Mouse (Mus musculus): ENCODE measurements around the gene Prrx2. TPM values are rescaled to one million over a fixed set of nuclear protein-coding genes. Genes with fewer than 3 reads are reported as not detected.

Prrx2 gene
- polyA plus RNA-seq, 1 experiment, result 2.6 TPM

DNA sequence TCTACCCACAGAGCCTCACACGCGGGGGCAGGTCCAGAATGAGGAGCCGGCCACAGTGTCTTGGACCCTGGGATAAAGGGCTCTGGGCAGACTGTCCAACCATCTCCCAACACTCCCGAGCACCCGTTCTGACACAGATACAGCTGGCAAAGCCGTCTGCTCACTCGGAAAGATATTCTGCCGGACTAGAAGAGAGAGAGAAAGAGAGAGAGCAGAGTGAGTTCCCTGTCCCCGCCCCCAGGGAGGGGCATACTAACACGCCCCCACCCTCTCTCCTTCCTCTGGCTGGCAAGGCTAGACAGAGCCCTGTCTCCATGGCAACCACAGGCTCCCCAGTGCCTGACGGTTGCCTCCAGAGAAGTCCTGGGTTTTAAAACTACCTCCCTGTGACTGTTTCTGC is 38.4 kb upstream of the Prrx2 start:
- TF ChIP-seq POLR2A (IDR thresholded peaks at IDR 0.05; ENCODE audit: low read depth, low read length) (no peak), CTCF (IDR thresholded peaks at IDR 0.05; ENCODE audit: extremely low read depth, insufficient read length, insufficient replicate concordance, low read depth, low read length) (no peak)
- no peak overlapping the region for H3K27ac ChIP-seq (ENCODE audit: insufficient read depth, low read depth, low read length)
- no peaks in the 10 kb centered on the region for H3K36me3 ChIP-seq (ENCODE audit: control insufficient read depth, insufficient read depth, low read length)
- peaks cover 6% of the 10 kb centered on the region; the same call in 1 of the 2 replicates for H3K4me1 ChIP-seq (ENCODE audit: control insufficient read depth, insufficient read depth, insufficient read length, low read length)
- 0 out of 2 replicates have a peak overlapping the region, but pooled peaks have one; percentile 20 for H3K4me3 ChIP-seq (ENCODE audit: low read depth, low read length)
- H3K27me3 ChIP-seq (ENCODE audit: control insufficient read depth, insufficient read depth, low read length), result peaks cover 5% of the 10 kb centered on the region
- WGBS, result 21% methylated on average over 11 of the region's 11 CpGs

DNA sequence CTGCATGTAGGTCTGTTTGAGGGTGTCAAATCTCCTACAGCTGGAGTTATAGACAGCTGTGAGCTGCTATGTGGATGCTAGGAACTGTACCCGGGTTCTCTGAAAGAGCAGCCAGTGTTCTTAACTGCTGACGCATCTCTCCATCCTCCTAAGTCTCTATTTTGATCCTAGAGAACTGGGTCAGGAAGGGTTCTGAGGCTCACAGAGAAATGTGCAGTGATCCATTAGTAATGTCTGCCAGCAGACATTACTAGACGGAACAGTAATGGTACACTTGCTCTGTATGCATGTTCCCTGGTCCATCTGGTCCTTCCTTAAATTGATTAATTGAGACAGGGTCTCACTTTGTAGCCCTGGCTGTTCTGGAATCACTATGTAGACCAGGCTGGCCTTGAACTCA is 35.3 kb upstream of the Prrx2 start:
- H3K27me3 ChIP-seq (ENCODE audit: control insufficient read depth, insufficient read depth, low read length), result peaks cover 12% of the 10 kb centered on the region
- H3K36me3 ChIP-seq (ENCODE audit: control insufficient read depth, insufficient read depth, low read length), result no peaks in the 10 kb centered on the region
- TF ChIP-seq CTCF (IDR thresholded peaks at IDR 0.05; ENCODE audit: extremely low read depth, insufficient read length, insufficient replicate concordance, low read depth, low read length) (no peak), POLR2A (IDR thresholded peaks at IDR 0.05; ENCODE audit: low read depth, low read length) (no peak)
- 79% methylated on average over 3 of the region's 3 CpGs for WGBS
- H3K4me1 ChIP-seq (ENCODE audit: control insufficient read depth, insufficient read depth, insufficient read length, low read length), result peaks cover 10% of the 10 kb centered on the region
- no peak overlapping the region for H3K27ac ChIP-seq (ENCODE audit: insufficient read depth, low read depth, low read length)
- no peak overlapping the region for H3K4me3 ChIP-seq (ENCODE audit: low read depth, low read length)

DNA sequence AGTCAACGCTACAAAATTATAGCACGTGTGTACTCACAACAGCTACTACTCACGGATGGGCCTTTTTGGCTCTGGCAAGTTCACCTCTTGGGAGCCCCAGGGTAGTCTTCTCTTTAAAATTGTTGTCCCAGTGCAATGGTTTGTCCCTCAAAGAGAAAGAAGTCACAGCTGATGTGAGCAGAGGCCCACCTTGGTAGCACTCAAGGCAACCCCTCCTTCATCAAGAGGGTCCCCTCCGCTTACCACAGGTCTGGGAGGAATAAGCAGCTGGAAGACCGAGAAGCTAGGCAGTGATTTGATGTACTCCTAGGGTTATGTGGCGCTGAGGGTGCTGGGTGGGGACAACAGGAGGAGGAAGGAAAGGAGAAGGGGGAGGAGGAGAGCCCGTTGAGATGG is 34.1 kb upstream of the Prrx2 start:
- Histone ChIP-seq H3K27me3 (ENCODE audit: control insufficient read depth, insufficient read depth, low read length) (peaks cover 12% of the 10 kb centered on the region), H3K4me3 (ENCODE audit: low read depth, low read length) (peak overlapping the region; percentile 53), H3K27ac (ENCODE audit: insufficient read depth, low read depth, low read length) (no peak overlapping the region), H3K36me3 (ENCODE audit: control insufficient read depth, insufficient read depth, low read length) (no peaks in the 10 kb centered on the region), H3K4me1 (ENCODE audit: control insufficient read depth, insufficient read depth, insufficient read length, low read length) (peaks cover 9% of the 10 kb centered on the region)
- WGBS, result 50% methylated on average over 7 of the region's 7 CpGs
- TF ChIP-seq POLR2A (IDR thresholded peaks at IDR 0.05; ENCODE audit: low read depth, low read length) (no peak), CTCF (IDR thresholded peaks at IDR 0.05; ENCODE audit: extremely low read depth, insufficient read length, insufficient replicate concordance, low read depth, low read length) (no peak)

DNA sequence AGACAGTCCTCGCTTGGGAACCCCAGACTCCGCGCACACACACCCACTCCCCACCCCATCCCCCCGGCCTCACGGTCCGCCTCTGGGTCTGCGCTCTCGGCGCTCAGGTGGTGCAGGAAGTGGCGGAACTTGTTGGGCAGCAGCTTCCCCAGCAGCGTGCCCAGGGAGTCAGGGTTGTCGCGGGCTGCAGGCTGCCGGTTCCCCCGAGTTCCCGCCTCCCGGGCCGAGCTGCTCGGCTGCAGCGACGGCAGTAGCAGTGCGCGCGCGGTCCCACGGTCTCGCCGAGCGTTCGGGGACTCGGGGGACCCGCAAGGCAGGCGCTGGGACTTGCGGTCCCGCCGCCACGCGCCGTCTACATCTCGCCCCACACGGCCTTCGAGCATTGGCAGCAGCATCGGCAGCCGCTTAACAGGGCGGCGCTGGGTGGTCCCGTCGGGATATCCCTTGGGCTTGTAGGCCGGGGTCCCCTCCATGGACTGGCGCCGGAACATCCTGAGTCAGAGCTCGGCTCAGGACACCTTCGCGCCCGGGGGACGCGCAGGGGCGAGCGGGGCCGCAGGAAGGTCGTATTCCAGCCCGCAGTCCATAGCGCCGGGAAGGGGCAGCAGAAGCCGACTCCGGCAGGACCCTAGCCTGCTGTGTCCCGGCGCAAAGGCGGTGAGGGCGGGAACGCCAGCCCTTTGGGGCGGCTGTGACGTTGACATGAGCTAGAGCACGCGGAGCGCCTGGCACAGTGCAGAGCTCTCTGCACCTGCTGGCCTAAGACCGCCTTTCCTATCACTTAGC is 33.5 kb upstream of the Prrx2 start:
- H3K27ac ChIP-seq (ENCODE audit: insufficient read depth, low read depth, low read length), result no peak overlapping the region
- peaks cover 12% of the 10 kb centered on the region for H3K27me3 ChIP-seq (ENCODE audit: control insufficient read depth, insufficient read depth, low read length)
- 1% methylated on average over 77 of the region's 77 CpGs for WGBS
- peak overlapping the region; percentile 53 for H3K4me3 ChIP-seq (ENCODE audit: low read depth, low read length)
- H3K4me1 ChIP-seq (ENCODE audit: control insufficient read depth, insufficient read depth, insufficient read length, low read length), result peaks cover 9% of the 10 kb centered on the region
- TF ChIP-seq POLR2A (IDR thresholded peaks at IDR 0.05; ENCODE audit: low read depth, low read length) (no peak), CTCF (IDR thresholded peaks at IDR 0.05; ENCODE audit: extremely low read depth, insufficient read length, insufficient replicate concordance, low read depth, low read length) (no peak)
- no peaks in the 10 kb centered on the region for H3K36me3 ChIP-seq (ENCODE audit: control insufficient read depth, insufficient read depth, low read length)

DNA sequence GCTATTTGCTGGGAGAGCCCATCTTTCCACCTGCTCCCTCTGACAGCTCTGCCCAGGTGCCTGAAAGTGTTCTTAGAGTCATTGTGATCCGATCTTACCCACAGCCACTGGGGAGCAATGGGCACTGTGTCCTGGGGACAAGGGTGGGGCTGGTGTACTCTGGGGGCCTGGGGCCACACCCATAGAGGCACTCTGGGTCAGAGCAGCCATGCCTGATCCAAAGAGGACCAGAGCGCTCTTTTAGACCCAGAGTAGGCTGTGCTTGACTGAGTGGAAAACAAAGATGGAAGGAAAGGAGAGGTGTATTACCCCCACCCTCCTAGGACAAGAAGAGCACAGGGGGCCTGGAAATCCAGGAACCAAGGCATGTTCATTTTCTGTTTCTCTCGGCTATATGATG is 31.2 kb upstream of the Prrx2 start, which contains the start of gene 1700001O22Rik:
Gene 1700001O22Rik, minus strand, starts transcription at position 58 of the 400 bp plus-strand sequence.
- WGBS, result 77% methylated on average over 3 of the region's 3 CpGs

DNA sequence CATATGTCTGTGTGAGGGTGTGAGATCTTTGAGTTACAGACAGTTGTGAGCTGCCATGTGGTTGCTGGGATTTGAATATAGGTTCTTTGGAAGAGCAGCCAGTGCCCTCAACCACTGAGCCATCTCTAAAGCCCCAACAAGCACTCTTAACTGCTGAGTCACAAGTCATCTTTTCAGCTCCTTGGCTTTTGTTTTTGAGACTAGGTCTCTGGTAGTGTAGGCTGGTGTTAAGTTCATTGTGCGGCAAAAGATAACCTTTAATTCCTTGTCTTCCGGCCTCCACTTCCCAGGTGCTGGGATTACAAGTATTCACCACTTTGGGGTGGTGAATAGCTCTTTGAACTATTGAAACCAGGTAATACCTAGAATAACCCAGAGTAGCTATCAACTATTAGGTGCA is 28.8 kb upstream of the Prrx2 start:
- WGBS, result 99% methylated on average over 2 of the region's 2 CpGs

More for the DNA sequence above, 31.2 kb upstream of the Prrx2 start, which contains the start of gene 1700001O22Rik:
- H3K36me3 ChIP-seq (ENCODE audit: control insufficient read depth, insufficient read depth, low read length), result no peaks in the 10 kb centered on the region
- H3K27ac ChIP-seq (ENCODE audit: insufficient read depth, low read depth, low read length), result no peak within 1 kb of the TSS
- peaks cover 12% of the 10 kb centered on the region for H3K27me3 ChIP-seq (ENCODE audit: control insufficient read depth, insufficient read depth, low read length)
- H3K4me1 ChIP-seq (ENCODE audit: control insufficient read depth, insufficient read depth, insufficient read length, low read length), result peaks cover 15% of the 10 kb centered on the region
- H3K4me3 ChIP-seq (ENCODE audit: low read depth, low read length), result no peak within 1 kb of the TSS
- TF ChIP-seq CTCF (IDR thresholded peaks at IDR 0.05; ENCODE audit: extremely low read depth, insufficient read length, insufficient replicate concordance, low read depth, low read length), result no peak
- TF ChIP-seq POLR2A (IDR thresholded peaks at IDR 0.05; ENCODE audit: low read depth, low read length), result no peak

DNA sequence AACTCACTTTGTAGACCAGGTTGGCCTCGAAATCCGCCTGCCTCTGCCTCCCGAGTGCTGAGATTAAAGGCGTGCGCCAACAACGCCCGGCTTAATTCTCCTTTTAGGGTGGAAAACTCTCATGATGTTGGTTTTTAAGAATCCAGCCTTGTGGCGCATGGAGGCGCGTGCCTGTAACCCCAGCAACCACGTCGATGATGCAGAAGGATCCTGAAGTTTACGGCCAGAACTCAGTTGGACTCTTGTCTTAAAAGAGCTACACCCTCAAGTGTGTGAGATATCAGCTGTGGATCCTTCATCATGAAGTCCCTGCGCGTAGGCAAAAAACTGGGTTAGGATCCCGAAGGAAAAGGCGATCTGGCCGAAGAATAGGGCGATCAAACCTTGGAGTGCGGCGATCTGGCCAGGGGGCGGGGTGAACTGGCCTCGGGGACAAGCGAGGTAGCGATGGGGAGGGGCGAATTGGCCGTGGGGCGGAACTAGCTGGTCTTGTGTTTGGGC is 27.6 kb upstream of the Prrx2 start:
- Histone ChIP-seq H3K36me3 (ENCODE audit: control insufficient read depth, insufficient read depth, low read length) (no peaks in the 10 kb centered on the region), H3K27me3 (ENCODE audit: control insufficient read depth, insufficient read depth, low read length) (0 out of 2 replicates have a peak, but pooled peaks cover under 1% of the 10 kb centered on the region), H3K4me3 (ENCODE audit: low read depth, low read length) (peak overlapping the region; percentile 75), H3K27ac (ENCODE audit: insufficient read depth, low read depth, low read length) (no peak overlapping the region; the same call in 1 of the 2 replicates), H3K4me1 (ENCODE audit: control insufficient read depth, insufficient read depth, insufficient read length, low read length) (peaks cover 8% of the 10 kb centered on the region; the same call in 1 of the 2 replicates)
- 5% methylated on average over 28 of the region's 28 CpGs for WGBS
- TF ChIP-seq CTCF (IDR thresholded peaks at IDR 0.05; ENCODE audit: extremely low read depth, insufficient read length, insufficient replicate concordance, low read depth, low read length), result no peak
- TF ChIP-seq POLR2A (IDR thresholded peaks at IDR 0.05; ENCODE audit: low read depth, low read length), result no peak

More for the DNA sequence above, 28.8 kb upstream of the Prrx2 start:
- Histone ChIP-seq H3K36me3 (ENCODE audit: control insufficient read depth, insufficient read depth, low read length) (no peaks in the 10 kb centered on the region), H3K4me3 (ENCODE audit: low read depth, low read length) (no peak overlapping the region), H3K4me1 (ENCODE audit: control insufficient read depth, insufficient read depth, insufficient read length, low read length) (peaks cover 16% of the 10 kb centered on the region), H3K27ac (ENCODE audit: insufficient read depth, low read depth, low read length) (no peak overlapping the region), H3K27me3 (ENCODE audit: control insufficient read depth, insufficient read depth, low read length) (peaks cover 11% of the 10 kb centered on the region)
- TF ChIP-seq CTCF (IDR thresholded peaks at IDR 0.05; ENCODE audit: extremely low read depth, insufficient read length, insufficient replicate concordance, low read depth, low read length) (no peak), POLR2A (IDR thresholded peaks at IDR 0.05; ENCODE audit: low read depth, low read length) (no peak)

All from small intestine, adult 2 months (tissue).